Mouse (Mus musculus) spleen, adult 2 months (tissue): ENCODE measurements around the gene Ddi2.

Source experiments
- CTCF ChIP-seq: fragments of 200-500 bp; IDR thresholded peaks from 2 replicates; pipeline ENCODE4 v1.5.1; 2011; ENCODE audit warnings: mild to moderate bottlenecking, inconsistent platforms; ENCODE audit not compliant: insufficient read depth, insufficient read length, insufficient replicate concordance; ENCODE audit errors: extremely low read depth
- POLR2A ChIP-seq: fragments of 200-500 bp; IDR thresholded peaks from 2 replicates; pipeline ENCODE4 v1.6.1; 2011; ENCODE audit warnings: low read depth, low read length, inconsistent platforms

GRCm38 (mm10) chr4:141771823-141772222, 48.6 kb upstream of the Ddi2 start:
- TF ChIP-seq POLR2A (no peak), CTCF (no peak)
